Comparison of ENCODE assay signal across 8 mouse cellular contexts in the genomic region with DNA sequence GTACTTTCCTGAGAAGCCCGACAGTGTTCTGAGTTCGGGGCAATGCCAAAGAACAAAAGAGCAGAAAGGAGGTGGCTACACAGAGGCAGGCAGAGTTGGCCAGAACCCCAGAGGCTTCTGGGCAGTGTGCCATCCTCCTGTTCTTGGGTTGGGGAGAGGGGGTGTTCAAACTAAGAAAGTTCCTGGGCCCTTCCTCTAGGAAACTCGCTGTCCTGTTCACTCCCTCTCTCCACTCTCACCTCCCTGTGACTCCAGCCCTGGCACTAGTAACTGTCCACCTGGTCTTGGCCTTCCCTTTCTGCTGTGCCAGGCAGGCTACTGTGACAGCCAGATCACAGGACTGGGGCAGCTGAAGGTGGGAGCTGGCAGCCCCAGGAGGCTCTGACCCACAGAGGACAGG. TPM values are rescaled to one million over a fixed set of nuclear protein-coding genes. Genes with fewer than 3 reads are reported as not detected.
A peak's percentile ranks its signal among the peaks of the same experiment; 100 is the strongest.
DNase-seq lines count a peak whose midpoint lies in the region; ATAC-seq and TF ChIP-seq lines count a peak whose summit lies in the region.

No protein-coding gene starts in this region.

- H3K36me3 ChIP-seq in lung, postnatal 0 days (ENCODE audit: insufficient read depth, low read length): no peaks in the 10 kb centered on the region
- H3K36me3 ChIP-seq in forebrain, embryonic 13.5 days (ENCODE audit: poor library complexity, severe bottlenecking): no peaks in the 10 kb centered on the region

- 30% methylated on average over 3 of the region's 3 CpGs for WGBS in lung, postnatal 0 days
- 18% methylated on average over 3 of the region's 3 CpGs for WGBS in cerebellum, adult 2 months
- 46% methylated on average over 3 of the region's 3 CpGs for WGBS in forebrain, embryonic 13.5 days

- no peak overlapping the region for H3K9ac ChIP-seq in lung, postnatal 0 days (replicated peaks; ENCODE audit: low read depth)
- no peak overlapping the region for H3K9ac ChIP-seq in forebrain, embryonic 13.5 days

- no peak for DNase-seq in lung, postnatal 0 days (ENCODE audit: low spot score)
- no peak for DNase-seq in lung, postnatal 14 days
- DNase-seq in cerebellum, adult 2 months: peak; percentile 54 to 74
- peak; percentile 48 for DNase-seq in kidney, postnatal 10 days
- no peak for DNase-seq in thymus, adult 18-20 months
- no peak for DNase-seq in thymus, postnatal 10 days (ENCODE audit: low spot score in 2 of 2)
- no peak for DNase-seq in frontal cortex, postnatal 10 days (ENCODE audit: low spot score in 2 of 2)

- H3K27me3 ChIP-seq in lung, postnatal 0 days (replicated peaks; ENCODE audit: insufficient read depth, low read length): no peaks in the 10 kb centered on the region
- no peaks in the 10 kb centered on the region for H3K27me3 ChIP-seq in cerebellum, adult 2 months (ENCODE audit: control insufficient read depth, insufficient read depth, low read length)
- no peaks in the 10 kb centered on the region for H3K27me3 ChIP-seq in forebrain, embryonic 13.5 days

- TF ChIP-seq POLR2A in cerebellum, adult 2 months (IDR thresholded peaks at IDR 0.05; ENCODE audit: borderline replicate concordance, insufficient read depth, low read length): no peak

- peak overlapping the region; percentile 68; the same call in 1 of the 2 replicates for H3K4me2 ChIP-seq in lung, postnatal 0 days (replicated peaks; ENCODE audit: low read depth, low read length)
- H3K4me2 ChIP-seq in forebrain, embryonic 13.5 days: peak overlapping the region; percentile 79

- H3K27ac ChIP-seq in lung, postnatal 0 days (ENCODE audit: low read length): no peak overlapping the region
- no peak overlapping the region for H3K27ac ChIP-seq in cerebellum, adult 2 months (ENCODE audit: insufficient read depth, low read length)
- no peak overlapping the region for H3K27ac ChIP-seq in forebrain, embryonic 13.5 days

- no peaks in the 10 kb centered on the region for H3K9me3 ChIP-seq in lung, postnatal 0 days (ENCODE audit: low read length)
- no peaks in the 10 kb centered on the region for H3K9me3 ChIP-seq in forebrain, embryonic 13.5 days (replicated peaks)

- no peak for TF ChIP-seq CTCF in lung, postnatal 0 days (IDR thresholded peaks at IDR 0.05)
- no peak for TF ChIP-seq CTCF in cerebellum, adult 2 months (IDR thresholded peaks at IDR 0.05; ENCODE audit: borderline replicate concordance, insufficient read depth, low read depth, low read length)

- ATAC-seq in lung, postnatal 0 days: no peak
- peak; percentile 44 for ATAC-seq in forebrain, embryonic 13.5 days

- no peak for TF ChIP-seq EP300 in lung, postnatal 0 days (IDR thresholded peaks at IDR 0.05)

- no peak overlapping the region; the same call in 1 of the 2 replicates for H3K4me3 ChIP-seq in lung, postnatal 0 days (ENCODE audit: low read depth, low read length)
- peak overlapping the region; percentile 76 for H3K4me3 ChIP-seq in cerebellum, adult 2 months (replicated peaks; ENCODE audit: insufficient read depth, low read depth, low read length)
- H3K4me3 ChIP-seq in forebrain, embryonic 13.5 days: 0 out of 2 replicates have a peak overlapping the region, but pooled peaks have one; percentile 17

- no peaks in the 10 kb centered on the region for H3K4me1 ChIP-seq in lung, postnatal 0 days (ENCODE audit: insufficient read depth, low read depth, low read length)
- H3K4me1 ChIP-seq in cerebellum, adult 2 months (ENCODE audit: control insufficient read depth, insufficient read depth, low read length): peaks cover 5% of the 10 kb centered on the region; the same call in 1 of the 2 replicates
- H3K4me1 ChIP-seq in forebrain, embryonic 13.5 days: peaks cover 10% of the 10 kb centered on the region

RNA-seq across cellular contexts. Expression of gene Apln, which starts 1.6 kb away (rescaled TPM):
- 12.7 and 12.9 TPM in 2 replicates for polyA plus RNA-seq in lung, postnatal 0 days (2015; fragmentation: Nextera tagmentation; extraction: Ambion mirVana)
- polyA plus RNA-seq in cerebellum, adult 2 months (2012; rRNA removed): 20.0 and 24.9 TPM in 2 replicates
- polyA plus RNA-seq in forebrain, embryonic 13.5 days (2015; fragmentation: Nextera tagmentation; extraction: Ambion mirVana): 4.9 and 5.0 TPM in 2 replicates

Comparison
In these comparisons a context has a peak if more than half of its experiments do, and no peak if none do; other contexts are left out.
1. DNase-seq: peak in cerebellum, adult 2 months (2 of 2) and kidney, postnatal 10 days (single experiment); none in lung, postnatal 0 days (single experiment), lung, postnatal 14 days (single experiment), thymus, adult 18-20 months (0 of 2), thymus, postnatal 10 days (0 of 2) and frontal cortex, postnatal 10 days (0 of 2).